Comparison of ENCODE assay signal across 15 mouse cellular contexts in genomic region chr5:13630692-13631091, GRCm38 (mm10).
DNase-seq lines count a peak whose midpoint lies in the region; ATAC-seq and TF ChIP-seq lines count a peak whose summit lies in the region.
"Had no signal": no experiment of that assay in that cellular context is flagged by ENCODE, and none has a peak within 500 bp of the region (broad histone marks: within the 10 kb centered on the region; RNA-seq: fewer than 3 reads in every experiment).

No protein-coding gene starts in this region.

- no peaks in the 10 kb centered on the region for H3K4me1 ChIP-seq in hindbrain, postnatal 0 days (ENCODE audit: insufficient read depth, low read length)
- H3K4me1 ChIP-seq in hindbrain, embryonic 16.5 days (ENCODE audit: control insufficient read depth, insufficient read depth, low read depth, low read length) = no peaks in the 10 kb centered on the region
- peaks cover 4% of the 10 kb centered on the region; the same call in 1 of the 2 replicates for H3K4me1 ChIP-seq in lung, postnatal 0 days (ENCODE audit: insufficient read depth, low read depth, low read length)

- no peak overlapping the region for H3K4me3 ChIP-seq in hindbrain, postnatal 0 days (ENCODE audit: low read length)
- H3K4me3 ChIP-seq in hindbrain, embryonic 16.5 days (ENCODE audit: low read length) = no peak overlapping the region
- no peak overlapping the region for H3K4me3 ChIP-seq in lung, postnatal 0 days (ENCODE audit: low read depth, low read length)
- H3K4me3 ChIP-seq: forebrain, embryonic 15.5 days; midbrain, embryonic 10.5 days had no signal

- H3K27me3 ChIP-seq in hindbrain, postnatal 0 days (ENCODE audit: insufficient read depth, low read length) = no peaks in the 10 kb centered on the region
- H3K27me3 ChIP-seq in hindbrain, embryonic 16.5 days (replicated peaks; ENCODE audit: control insufficient read depth, insufficient read depth, low read length) = no peaks in the 10 kb centered on the region
- H3K27me3 ChIP-seq in lung, postnatal 0 days (replicated peaks; ENCODE audit: insufficient read depth, low read length) = no peaks in the 10 kb centered on the region
- H3K27me3 ChIP-seq: forebrain, embryonic 15.5 days had no signal

- H3K9ac ChIP-seq in hindbrain, postnatal 0 days (replicated peaks; ENCODE audit: low read length) = no peak overlapping the region
- H3K9ac ChIP-seq in hindbrain, embryonic 16.5 days (ENCODE audit: low read depth, low read length) = no peak overlapping the region
- no peak overlapping the region for H3K9ac ChIP-seq in lung, postnatal 0 days (replicated peaks; ENCODE audit: low read depth)
- H3K9ac ChIP-seq: forebrain, embryonic 15.5 days had no signal

- peak; percentile 50 for TF ChIP-seq CTCF in hindbrain, postnatal 0 days (IDR thresholded peaks at IDR 0.05; ENCODE audit: low read depth)
- TF ChIP-seq CTCF in lung, postnatal 0 days (IDR thresholded peaks at IDR 0.05) = peak; percentile 36

- no peak overlapping the region for H3K27ac ChIP-seq in hindbrain, postnatal 0 days
- H3K27ac ChIP-seq in hindbrain, embryonic 16.5 days (ENCODE audit: low read depth, low read length) = no peak overlapping the region
- no peak overlapping the region for H3K27ac ChIP-seq in lung, postnatal 0 days (ENCODE audit: low read length)
- H3K27ac ChIP-seq: forebrain, embryonic 15.5 days; midbrain, embryonic 10.5 days had no signal

- no peaks in the 10 kb centered on the region for H3K9me3 ChIP-seq in hindbrain, postnatal 0 days (ENCODE audit: low read length)
- no peaks in the 10 kb centered on the region for H3K9me3 ChIP-seq in hindbrain, embryonic 16.5 days (ENCODE audit: control insufficient read depth, low read length)
- H3K9me3 ChIP-seq in lung, postnatal 0 days (ENCODE audit: low read length) = no peaks in the 10 kb centered on the region
- H3K9me3 ChIP-seq: forebrain, embryonic 15.5 days; midbrain, embryonic 10.5 days had no signal

- TF ChIP-seq EP300 in lung, postnatal 0 days (IDR thresholded peaks at IDR 0.05) = no peak

- H3K36me3 ChIP-seq in hindbrain, postnatal 0 days (ENCODE audit: insufficient read depth, low read length) = no peaks in the 10 kb centered on the region
- no peaks in the 10 kb centered on the region for H3K36me3 ChIP-seq in hindbrain, embryonic 16.5 days (ENCODE audit: control insufficient read depth, insufficient read depth, low read length)
- H3K36me3 ChIP-seq in lung, postnatal 0 days (ENCODE audit: insufficient read depth, low read length) = no peaks in the 10 kb centered on the region
- H3K36me3 ChIP-seq: forebrain, embryonic 15.5 days; midbrain, embryonic 10.5 days had no signal

- ATAC-seq in hindbrain, postnatal 0 days = no peak
- no peak for ATAC-seq in hindbrain, embryonic 16.5 days
- ATAC-seq in lung, postnatal 0 days = no peak
- ATAC-seq: forebrain, embryonic 15.5 days had no signal

- no peak overlapping the region for H3K4me2 ChIP-seq in hindbrain, postnatal 0 days (ENCODE audit: low read depth, low read length)
- no peak overlapping the region for H3K4me2 ChIP-seq in hindbrain, embryonic 16.5 days (ENCODE audit: low read length)
- no peak overlapping the region for H3K4me2 ChIP-seq in lung, postnatal 0 days (replicated peaks; ENCODE audit: low read depth, low read length)
- H3K4me2 ChIP-seq: forebrain, embryonic 15.5 days; liver, embryonic 11.5 days had no signal

- DNase-seq in embryo, embryonic 10.5 days (ENCODE audit: low spot score) = peak; percentile 27
- no peak for DNase-seq in embryo, embryonic 10 days (ENCODE audit: low spot score)
- peak; percentile 66 for DNase-seq in hindbrain, postnatal 0 days (ENCODE audit: low spot score)
- DNase-seq in lung, postnatal 0 days (ENCODE audit: low spot score) = peak; percentile 49
- DNase-seq in lung, postnatal 10 days = no peak
- peak; percentile 76 for DNase-seq in retina, embryonic 14.5 days (ENCODE audit: low spot score)
- DNase-seq in thymus, postnatal 0 days (ENCODE audit: low spot score) = no peak
- DNase-seq: adrenal gland, postnatal 36 days; cerebellum, postnatal 36 days; heart, postnatal 14 days; kidney, postnatal 10 days had no signal

Comparison
In these comparisons a context has a peak if more than half of its experiments do, and no peak if none do; other contexts are left out.
1. DNase-seq: peak in embryo, embryonic 10.5 days (single experiment), hindbrain, postnatal 0 days (single experiment), lung, postnatal 0 days (single experiment) and retina, embryonic 14.5 days (single experiment); none in embryo, embryonic 10 days (single experiment), lung, postnatal 10 days (single experiment) and thymus, postnatal 0 days (single experiment).